Mouse (Mus musculus): ENCODE results near the gene Fut2.

DNA sequence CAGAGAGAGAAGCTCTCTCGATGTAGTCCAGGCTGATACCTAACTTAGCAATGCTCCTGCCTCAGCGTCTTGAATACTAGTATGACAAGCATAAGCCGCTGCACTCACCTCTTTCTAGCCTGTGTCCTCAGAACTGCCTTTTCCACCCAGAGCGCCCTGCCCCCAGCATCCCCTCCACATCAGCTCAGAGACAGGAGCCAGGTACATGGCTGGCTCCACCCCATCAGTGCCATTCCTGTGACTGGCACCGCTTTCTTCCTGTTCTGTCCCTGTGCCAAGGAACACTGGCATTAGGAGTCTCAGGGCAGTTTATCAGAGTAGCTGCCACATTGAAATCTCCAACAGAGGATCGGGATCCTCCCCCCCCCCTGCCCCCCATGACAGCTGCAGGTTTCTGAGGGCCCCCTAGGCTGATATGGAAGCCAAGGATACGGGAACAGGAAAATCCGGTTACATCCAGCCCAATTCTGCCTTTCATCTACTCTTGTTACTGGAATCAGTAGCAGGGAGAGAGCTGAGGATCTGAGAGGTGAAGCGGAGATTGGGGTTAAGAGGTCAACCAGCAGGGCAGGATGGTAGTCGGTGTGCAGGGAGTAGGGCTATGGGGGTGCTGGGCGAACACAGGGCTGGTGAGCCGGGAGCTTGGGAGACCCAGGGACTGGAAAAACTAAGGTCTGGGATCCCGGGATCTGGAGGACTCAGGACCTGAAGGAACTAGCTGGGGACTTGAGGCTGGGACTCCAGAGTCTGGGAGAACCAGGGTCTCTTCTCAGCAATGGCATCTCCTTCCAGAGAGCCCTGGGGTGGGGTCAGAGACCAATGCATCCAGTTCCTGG lies 673 bp downstream of the Fut2 start:
- no peak for TF ChIP-seq CTCF (IDR thresholded peaks at IDR 0.05; ENCODE audit: insufficient read depth, low read depth, low read length)
- no peak for TF ChIP-seq POLR2A (IDR thresholded peaks at IDR 0.05; ENCODE audit: insufficient read depth, low read depth, low read length)

Measured in olfactory bulb, adult 2 months (tissue).